Mouse (Mus musculus) natural killer cell, adult 2 months (primary cell): Measurements from ENCODE around the gene Gucy2c.

ENCODE experiments used
- DNase-seq, 2 experiments: peaks; one replicate each; pipeline ENCODE4 v3.0.0; 2022; ENCODE audit warnings: low spot score in 2 of 2

Gucy2c gene

DNA sequence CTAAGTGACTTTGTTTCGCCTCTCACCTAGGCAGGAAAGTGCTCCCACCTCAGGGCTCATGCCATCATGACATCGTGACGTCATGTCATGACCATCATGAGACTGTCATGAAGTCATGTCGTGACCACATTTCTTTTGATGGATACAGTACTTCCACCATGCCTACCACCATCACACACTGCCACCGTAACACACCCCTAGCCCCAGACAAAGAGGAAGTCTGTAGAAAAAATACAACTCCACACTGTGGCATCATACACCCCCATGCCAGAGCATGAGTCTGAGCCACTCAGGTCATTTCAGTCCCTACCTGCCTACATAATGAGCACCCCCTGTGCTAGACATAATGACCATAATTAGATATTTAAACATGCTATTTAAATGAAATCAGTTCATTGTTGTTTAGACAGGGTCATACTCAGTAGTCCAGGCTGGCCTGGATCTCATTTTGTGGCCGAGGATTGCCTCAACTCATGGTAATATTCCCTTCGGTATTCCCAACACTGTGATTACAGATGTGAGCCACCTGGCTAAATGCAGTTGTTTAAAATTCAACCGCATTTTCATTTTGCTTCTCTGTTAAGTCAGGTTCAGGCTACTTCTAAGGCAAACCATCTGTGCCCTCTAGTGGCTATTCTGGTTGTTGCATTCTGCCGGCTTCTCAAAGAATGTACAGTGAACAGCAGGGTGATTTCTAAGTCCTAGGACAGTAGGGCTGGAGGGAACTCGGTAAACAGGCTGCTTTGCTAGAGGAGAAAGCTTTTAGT is 39.0 kb downstream of the Gucy2c start:
- peak; percentile 72 to 87 for DNase-seq

DNA sequence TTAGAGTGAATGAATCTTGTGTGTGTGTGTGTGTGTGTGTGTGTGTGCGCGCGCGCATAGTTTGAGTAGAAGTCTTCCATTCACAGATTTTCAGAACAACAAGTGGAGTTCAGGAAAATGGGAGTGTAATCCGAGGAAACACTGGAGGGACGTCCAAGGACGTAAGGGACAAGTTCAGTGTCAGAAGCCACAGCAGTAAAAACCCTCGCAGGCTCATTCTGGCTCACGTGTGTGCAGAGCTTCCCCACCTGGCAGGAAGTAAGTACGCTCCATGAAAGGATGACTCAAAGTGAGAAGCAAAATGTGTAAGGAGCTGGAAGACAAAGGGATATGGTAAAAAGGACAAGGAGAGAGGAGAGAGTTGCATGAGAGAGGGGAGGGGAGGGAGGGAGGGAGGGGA is 40.3 kb downstream of the Gucy2c start:
- DNase-seq = no peak

DNA sequence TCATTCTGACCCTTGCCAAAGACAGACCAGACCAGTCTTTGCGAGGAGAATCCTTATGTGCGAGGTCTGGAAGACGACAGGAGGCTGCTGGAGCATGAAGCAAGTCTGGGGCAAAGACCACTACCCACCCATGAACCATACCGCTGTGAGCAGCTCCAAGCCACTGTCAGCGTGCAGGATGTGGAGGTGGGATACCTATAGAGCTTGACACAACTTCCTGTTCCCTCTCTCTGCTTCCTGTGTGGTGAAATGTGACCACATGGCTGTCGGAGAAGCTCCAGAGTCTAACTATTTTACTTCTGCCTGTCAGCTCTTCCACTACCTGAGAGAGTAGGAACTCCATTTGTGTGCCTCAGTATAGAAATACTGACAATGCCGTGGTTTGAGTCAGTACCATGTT is 45.8 kb downstream of the Gucy2c start:
- DNase-seq = peak; percentile 21 to 45

DNA sequence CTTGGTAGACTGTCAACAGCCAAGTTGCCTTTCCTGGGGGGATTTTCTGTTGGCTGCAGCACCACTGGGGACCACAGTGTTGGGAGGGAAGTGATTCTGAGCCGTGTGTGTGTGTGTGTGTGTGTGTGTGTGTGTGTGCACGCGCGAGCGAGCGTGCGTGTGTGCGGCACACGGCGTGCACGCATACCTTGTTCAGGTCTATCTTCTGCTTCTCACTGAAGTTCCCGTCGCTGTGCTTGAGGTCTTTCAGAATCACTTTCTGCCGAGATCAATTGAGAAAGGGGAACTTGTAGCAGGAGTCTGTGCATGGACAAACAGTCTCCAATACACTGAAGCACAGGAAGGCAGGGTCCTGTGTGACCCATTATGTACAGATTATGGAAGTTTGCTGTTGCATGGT is 53.4 kb downstream of the Gucy2c start:
- DNase-seq = peak in 1 of 2 experiments; percentile 37

DNA sequence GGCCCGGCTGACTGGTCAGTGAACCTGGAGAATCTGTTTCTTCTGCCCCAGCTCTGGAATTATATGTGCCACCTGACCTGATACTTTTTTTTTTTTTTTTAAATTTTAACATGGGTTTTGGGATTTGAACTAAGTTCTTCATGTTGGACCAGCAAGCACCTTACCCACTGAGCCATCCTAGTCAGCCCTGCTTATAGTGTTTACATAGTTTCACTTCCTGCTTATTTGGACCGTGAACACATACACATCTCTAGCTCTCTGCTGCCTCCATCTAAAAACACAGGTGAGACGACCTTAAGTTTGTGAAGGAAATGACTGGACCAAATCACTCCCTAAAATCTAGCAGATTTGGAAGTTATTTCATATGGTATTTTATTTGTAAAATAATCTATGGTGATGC is 58.4 kb downstream of the Gucy2c start:
- DNase-seq = peak in 1 of 2 experiments; percentile 12

DNA sequence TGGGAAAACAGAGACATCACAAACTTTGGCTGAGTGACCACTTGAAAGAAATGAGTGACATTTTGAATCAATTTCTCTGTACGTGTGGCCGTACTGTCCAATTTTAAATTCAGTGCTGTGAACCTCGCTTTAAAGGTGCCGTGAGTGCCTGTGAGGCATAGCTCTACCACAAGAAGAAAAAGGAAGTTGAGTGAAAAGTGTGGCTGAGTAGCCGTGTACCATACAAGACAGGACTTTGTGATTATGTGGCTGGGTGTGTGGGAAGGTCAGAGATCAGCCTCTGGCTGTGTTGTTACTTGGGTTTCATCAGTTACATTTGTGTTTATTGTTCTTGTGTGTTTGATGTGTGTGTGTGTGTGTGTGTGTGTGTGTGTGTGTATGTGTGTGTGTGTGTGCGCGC is 59.0 kb downstream of the Gucy2c start:
- DNase-seq = no peak

DNA sequence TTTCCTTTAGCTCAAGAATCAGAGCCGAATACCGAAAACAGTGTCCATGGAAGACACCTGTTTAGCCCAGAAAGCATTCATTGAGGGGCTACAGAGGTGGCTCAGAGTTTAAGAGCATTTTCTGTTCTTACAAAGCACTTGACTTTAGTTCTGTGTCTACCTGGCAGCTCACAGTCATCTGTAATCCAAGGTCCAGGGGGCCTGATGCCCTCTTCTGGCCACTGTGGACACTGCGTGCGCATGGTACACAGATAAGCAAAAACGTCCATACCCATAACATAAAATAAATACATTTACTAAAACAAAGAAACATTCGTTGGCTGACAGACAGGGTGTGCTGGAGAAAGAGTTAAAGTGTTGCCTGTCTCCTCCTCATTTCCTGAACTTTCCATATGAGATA is 59.6 kb downstream of the Gucy2c start:
- peak in 1 of 2 experiments; percentile 65 for DNase-seq

DNA sequence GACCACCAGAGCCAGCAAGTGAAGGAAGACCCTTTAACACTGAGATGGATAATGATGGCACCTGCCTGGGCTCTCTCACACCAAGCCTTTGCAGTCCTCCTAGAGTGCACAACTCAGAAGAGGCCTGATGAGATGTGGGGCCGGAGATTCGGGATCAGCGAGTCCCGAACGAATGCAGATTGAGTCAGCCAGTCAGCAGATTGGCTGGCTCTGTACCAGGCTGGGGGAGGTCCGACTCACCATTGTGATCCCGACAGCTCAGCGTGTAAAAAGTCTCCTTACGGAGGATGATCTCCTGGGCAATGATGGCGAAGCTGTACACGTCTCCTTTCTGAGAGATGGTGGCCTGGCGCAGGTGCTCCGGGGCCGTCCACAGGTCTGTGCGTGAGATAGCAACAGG is 61.1 kb downstream of the Gucy2c start:
- no peak for DNase-seq

DNA sequence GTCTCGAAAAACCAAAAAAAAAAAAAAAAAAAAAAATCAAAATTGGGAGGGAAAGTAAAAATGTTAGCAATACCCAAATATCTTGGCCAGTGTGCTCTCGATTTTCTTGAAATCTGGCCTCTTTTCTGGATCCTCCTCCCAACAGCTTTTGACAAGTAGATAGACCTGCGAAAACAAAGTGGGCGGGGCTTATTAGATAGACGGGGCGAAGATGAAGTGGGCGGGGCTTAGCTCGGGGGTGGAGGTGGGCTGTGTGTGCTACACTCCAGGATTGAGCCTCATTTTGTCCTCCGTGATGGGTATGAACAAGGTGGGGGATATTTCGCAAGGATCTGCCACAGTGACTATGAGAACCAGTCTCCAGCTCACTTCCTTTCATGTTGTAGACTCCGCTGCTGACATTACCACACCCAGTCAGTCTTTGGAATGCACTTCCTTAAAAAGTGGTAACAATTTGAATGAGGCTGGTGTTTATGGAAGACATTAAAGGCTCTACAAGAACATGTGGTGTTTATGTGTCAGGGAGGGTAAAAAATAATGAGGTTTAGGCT is 65.6 kb downstream of the Gucy2c start:
- DNase-seq = no peak

DNA sequence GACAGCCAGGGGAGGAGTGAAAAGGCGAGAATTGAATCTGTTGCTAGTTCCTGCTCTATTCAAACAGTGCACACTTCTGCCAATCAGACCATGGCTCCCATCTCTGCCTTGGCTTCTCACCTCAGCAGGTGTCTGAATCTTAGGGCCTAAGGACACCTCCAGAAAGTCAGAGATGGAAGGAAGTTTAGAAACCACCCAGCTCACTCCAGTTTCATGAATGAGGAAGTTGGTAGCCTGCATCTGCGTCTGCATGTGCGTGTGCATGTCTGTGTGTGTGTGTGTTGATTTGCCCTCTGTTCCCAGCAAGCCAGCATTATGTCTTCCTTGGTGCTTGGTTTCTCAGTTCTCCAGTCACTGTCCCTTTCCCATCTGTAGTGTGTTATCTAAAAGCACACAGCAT is 67.5 kb downstream of the Gucy2c start:
- DNase-seq = peak in 1 of 2 experiments; percentile 55

DNA sequence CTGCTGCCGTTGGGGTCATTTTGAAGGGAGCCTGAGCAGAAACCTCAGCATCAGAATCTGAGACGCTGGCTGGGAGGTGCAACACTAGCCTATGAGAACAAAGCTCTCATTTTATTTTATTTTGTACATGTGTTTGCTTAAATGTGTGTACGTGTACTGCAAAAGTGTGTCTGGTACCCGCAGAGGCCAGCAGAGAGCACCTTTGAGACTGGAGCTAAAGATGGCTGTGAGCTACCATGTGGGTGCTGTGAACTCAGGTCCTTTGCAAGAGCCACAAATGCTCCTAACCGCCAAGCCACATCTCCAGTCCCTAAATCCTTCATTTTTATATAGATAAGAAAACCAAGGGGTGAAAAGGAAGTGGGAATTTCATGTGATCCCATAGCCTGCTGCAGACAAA is 71.2 kb downstream of the Gucy2c start:
- no peak for DNase-seq

DNA sequence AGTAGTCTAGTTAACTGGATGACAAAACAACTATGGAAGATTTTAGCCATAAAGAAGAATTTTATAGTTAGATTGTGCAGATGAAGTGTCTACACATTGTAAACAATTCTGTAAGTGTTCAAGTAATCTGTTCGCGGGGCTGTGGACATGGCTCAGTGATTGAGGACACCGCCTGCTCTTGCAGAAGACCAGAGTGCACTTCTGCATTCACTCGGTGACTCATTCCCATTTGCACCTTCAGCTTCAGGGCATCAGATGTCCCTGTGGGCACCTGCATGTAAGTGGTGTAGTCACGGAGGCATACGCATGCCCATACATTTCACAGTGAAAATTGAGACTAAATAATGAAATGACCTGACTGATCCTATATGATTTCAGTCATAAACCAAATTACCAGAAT is 73.0 kb downstream of the Gucy2c start:
- DNase-seq = peak in 1 of 2 experiments; percentile 19

DNA sequence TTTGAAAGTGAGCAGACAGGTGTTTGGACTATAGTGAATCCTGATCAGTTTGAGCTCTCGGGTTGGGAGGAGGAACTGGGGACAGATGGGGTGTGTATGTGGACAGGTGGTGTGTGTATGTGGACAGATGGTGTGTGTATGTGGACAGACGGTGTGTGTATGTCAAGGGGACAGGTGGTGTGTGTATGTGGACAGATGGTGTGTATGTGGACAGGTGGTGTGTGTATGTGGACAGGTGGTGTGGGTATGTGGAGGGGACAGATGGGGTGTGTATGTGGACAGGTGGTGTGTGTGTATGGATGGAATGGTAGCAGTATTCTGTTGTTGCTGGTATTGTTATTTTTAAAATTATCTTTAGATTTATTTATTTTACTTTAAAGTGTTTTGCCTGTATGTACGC is 79.7 kb downstream of the Gucy2c start:
- no peak for DNase-seq

DNA sequence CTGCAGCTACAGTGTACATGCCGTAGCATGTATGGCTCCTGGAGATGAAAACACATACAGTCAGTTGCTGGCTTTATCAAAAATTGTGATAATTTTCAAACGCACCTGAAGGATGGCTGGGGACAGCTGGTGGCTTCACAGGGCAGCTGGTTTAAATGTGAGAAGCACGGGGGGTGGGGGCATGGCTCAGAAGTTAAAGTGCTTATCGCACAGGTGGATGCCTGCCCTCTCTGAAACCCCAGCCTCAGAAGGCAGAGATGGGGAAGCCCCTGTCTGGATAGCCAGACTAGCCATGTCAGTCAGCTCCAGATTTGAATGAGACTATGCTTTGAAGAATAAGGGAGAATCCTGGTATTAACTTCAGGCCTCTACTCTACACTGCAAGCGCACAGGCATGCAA is 80.4 kb downstream of the Gucy2c start:
- no peak for DNase-seq

DNA sequence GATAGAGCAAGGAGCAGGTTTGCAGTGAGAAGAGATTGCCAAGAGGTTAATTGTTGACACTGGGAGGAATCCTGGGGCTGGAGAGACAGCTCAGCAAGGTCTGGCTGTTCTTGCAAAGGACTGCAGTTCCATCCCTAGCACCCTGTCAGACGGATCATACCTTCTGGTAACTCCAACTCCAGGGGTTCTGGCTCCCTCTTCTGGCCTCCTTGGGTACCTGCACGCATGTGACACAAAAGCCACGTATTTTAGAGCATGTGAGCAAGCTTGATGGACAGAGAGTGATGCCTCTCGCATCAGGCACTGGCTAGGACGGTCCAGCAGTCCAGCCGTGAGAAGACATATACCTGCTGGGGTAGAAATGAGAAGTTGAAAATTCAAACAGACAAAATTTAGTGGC is 90.3 kb downstream of the Gucy2c start:
- no peak for DNase-seq

DNA sequence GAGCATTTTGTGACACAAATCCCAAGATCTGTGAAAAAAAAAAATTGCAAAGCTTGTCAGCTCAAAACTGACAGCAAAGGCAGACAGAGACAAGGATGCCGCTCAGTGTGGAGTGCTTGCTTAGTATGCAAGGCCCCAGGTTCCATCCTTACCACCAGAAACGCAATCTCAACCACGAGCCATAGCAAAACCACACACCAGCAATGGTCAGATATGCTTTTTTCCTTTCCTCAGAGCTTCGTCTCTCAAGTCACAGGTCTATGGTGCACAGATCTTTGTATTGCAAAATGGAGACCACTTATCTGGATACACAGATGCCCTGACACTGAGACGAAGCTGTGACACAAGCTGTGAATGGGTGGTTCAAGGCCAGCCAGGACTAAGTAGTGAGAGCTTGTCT is 91.0 kb downstream of the Gucy2c start:
- no peak for DNase-seq

DNA sequence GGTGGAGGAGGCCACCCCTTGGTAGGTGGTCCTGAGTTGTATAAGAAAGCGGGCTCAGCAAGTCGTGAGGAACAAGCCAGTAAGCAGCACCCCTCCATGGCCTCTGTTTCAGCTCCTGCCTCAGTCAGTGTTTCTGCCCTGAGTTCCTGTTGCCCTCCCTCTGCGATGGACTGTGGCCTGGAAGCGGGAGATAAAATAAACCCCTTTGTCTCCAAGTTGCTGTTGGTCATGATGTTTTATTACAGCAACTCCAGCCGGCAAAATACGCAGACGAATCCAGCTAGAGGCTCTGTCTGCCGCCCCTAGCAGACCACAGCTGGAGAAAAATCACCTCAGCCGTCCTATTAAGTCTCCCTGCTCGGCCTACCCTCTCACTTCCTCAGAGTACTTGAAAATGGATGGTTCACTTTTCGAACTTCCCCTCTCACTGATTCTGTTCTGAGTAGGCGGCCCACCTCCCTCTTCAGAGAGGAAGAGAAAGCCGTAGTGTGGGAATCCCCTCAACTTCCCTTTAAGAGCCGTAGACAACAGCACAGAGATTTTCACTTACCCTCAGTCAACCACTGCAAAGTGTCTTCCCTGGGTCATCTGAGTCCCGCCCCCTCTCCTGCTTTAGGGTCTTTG is 91.7 kb downstream of the Gucy2c start:
- peak; percentile 12 to 82 for DNase-seq

DNA sequence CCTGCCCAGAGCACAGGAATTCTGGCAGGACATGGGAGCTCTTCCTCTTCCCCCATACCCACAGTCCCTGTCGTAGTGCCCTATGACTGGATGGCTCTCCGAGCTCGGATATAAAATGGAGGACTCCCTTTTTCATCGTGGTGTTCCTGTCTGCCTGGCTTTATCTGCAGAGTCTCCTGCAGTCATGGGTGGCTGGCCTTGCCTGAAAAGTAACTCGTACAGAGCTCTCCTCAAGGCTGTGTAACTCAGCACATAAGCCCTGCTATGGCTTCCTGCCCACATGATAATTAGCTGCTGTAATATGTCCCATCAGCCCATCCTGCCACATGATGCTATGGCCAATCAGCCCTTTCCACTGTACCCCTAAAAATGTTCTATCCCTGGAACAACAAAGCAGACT is 96.1 kb downstream of the Gucy2c start:
- no peak for DNase-seq

DNA sequence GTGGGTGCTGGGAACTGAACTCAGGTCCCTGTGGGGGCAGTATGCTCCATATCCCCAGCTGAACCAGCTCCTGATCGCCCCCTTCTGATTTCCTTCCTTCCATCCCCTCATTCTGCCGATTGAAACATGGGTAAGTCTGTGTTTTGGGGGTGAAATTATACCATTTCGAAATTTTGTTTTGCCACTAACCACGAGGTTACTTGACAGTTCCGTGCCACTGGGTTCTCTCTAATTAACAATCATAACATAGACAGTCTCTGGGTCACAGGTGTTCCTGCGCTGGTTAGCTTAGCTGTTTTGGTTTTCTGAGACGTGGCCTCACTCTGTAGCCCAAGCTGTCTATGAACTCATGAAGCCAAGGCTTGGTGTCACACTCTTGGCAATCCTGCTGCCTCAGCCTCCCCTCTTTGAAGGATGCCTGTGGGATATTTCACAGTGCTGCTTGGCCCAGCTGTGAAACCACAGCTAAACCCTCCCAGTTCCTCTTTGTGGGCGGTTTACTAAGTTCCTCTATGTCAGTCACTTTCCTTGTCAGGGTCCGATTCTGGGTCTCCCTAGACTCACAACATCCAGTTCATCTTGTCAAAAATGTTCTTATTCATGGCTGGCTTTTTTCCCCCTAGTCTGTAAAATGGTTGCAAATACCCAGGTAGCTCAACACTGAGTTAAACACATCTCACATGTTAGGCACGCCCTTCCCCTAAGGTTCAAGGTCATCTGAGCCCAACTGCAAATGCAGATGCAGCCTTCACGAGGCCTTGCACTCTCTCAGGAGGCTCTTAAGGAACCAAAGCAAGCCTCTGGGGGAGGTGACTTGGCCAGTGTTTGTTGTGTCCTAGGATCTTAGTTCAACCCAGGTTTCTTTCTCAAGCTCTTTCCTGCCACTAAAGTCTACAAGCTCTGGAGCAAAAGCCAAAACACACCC is 97.9 kb downstream of the Gucy2c start:
- DNase-seq = peak; percentile 11 to 78

DNA sequence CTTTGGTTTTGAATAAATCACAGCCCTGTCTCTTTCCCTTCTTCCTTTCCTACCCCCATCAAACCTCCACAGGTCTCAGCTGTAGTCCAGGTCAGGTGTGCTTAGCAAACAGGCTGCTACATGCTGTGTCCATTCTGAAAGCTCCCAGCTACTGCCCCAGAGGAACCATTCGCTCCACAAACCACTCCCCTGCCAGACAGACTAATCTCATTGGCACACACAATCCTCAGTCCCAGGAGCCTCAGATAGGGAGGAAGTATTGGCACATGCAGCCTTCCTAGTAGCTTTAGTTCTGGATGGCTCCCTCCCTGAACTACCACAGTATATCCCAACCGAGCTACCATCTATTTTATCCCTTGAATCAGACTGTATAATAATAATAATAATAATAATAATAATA is 102.2 kb downstream of the Gucy2c start:
- no peak for DNase-seq

DNA sequence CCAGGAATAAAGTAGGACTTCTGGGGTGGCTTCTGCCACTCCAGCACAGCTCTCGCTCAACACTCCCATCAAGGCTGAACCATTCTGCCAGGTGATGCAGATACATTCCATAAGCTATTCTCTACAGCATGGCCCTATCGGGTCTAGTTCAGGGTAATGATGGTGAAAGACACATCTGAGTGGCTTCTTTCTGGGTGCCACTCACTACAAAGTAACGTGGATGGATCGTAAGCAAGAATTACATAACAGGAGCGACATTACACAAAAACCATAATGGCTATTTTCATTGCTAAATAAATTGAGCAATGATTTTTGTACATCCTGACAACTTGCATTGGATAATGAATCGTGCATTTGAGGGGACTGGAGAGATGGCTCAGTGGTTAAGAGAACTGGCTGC is 106.6 kb downstream of the Gucy2c start:
- DNase-seq = no peak

DNA sequence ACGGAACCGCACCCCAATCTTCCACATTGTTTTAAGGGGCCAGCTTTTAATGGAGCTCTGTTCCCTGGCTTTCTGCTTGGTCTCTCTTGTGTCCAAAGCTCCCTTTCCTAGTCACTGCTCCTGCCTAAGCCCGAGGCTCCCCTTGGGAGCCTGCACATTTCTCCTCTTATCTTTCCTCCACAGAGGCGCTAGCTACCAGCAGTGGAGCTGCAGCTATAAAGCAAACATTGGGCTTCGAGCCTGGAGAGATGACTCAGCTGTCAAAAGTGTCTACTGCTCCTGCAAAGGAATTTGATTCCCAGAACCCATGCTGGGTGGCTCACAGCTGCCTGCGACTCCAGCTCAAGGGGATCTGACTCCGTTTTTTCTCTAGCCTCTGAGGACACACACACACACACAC is 109.1 kb downstream of the Gucy2c start:
- no peak for DNase-seq
